In genomic region chr8:94191101-94191691, GRCm38 (mm10) we compare ENCODE assay signal across 8 mouse cellular contexts. TPM values are rescaled to one million over a fixed set of nuclear protein-coding genes. Genes with fewer than 3 reads are reported as not detected.
DNase-seq lines count a peak whose midpoint lies in the region; ATAC-seq and TF ChIP-seq lines count a peak whose summit lies in the region.

No protein-coding gene starts in this region.

- H3K36me3 ChIP-seq in hindbrain, embryonic 15.5 days, result no peaks in the 10 kb centered on the region
- no peaks in the 10 kb centered on the region for H3K36me3 ChIP-seq in liver, embryonic 11.5 days (ENCODE audit: control insufficient read depth, insufficient read depth, low read length)
- H3K36me3 ChIP-seq in midbrain, postnatal 0 days (ENCODE audit: insufficient read depth, low read length), result no peaks in the 10 kb centered on the region

- H3K4me2 ChIP-seq in hindbrain, embryonic 15.5 days, result peak overlapping the region; percentile 56
- H3K4me2 ChIP-seq in liver, embryonic 11.5 days, result peak overlapping the region; percentile 76
- peak overlapping the region; percentile 40 for H3K4me2 ChIP-seq in midbrain, postnatal 0 days (ENCODE audit: low read depth, low read length, poor library complexity, severe bottlenecking)

- peak overlapping the region; percentile 93 for H3K27ac ChIP-seq in bone marrow macrophage, adult 2 months (ENCODE audit: insufficient read depth, low read depth, low read length)
- no peak overlapping the region for H3K27ac ChIP-seq in hindbrain, embryonic 15.5 days (replicated peaks)
- no peak overlapping the region; the same call in 1 of the 2 replicates for H3K27ac ChIP-seq in liver, embryonic 11.5 days (ENCODE audit: low read depth, low read length)
- no peak overlapping the region for H3K27ac ChIP-seq in midbrain, postnatal 0 days (ENCODE audit: low read depth, low read length)

- peaks cover 16% of the 10 kb centered on the region for H3K27me3 ChIP-seq in hindbrain, embryonic 15.5 days
- H3K27me3 ChIP-seq in liver, embryonic 11.5 days (replicated peaks; ENCODE audit: control insufficient read depth, insufficient read depth, low read length), result peaks cover 15% of the 10 kb centered on the region
- H3K27me3 ChIP-seq in midbrain, postnatal 0 days (ENCODE audit: insufficient read depth, low read length), result peaks cover 11% of the 10 kb centered on the region

- TF ChIP-seq CTCF in bone marrow macrophage, adult 2 months (IDR thresholded peaks at IDR 0.05; ENCODE audit: low read depth, low read length), result no peak
- TF ChIP-seq CTCF in midbrain, postnatal 0 days (IDR thresholded peaks at IDR 0.05), result no peak

- peak; percentile 88 for ATAC-seq in CD4-positive, CD25-positive, alpha-beta regulatory T cell, adult 4 months
- ATAC-seq in hindbrain, embryonic 15.5 days (ENCODE audit: low FRiP score, low read depth), result no peak
- peak; percentile 53 for ATAC-seq in liver, embryonic 11.5 days (replicated peaks; ENCODE audit: low FRiP score)
- no peak for ATAC-seq in midbrain, postnatal 0 days (ENCODE audit: low FRiP score)

- no peaks in the 10 kb centered on the region for H3K9me3 ChIP-seq in hindbrain, embryonic 15.5 days
- H3K9me3 ChIP-seq in liver, embryonic 11.5 days (ENCODE audit: control insufficient read depth, low read length), result no peaks in the 10 kb centered on the region
- no peaks in the 10 kb centered on the region for H3K9me3 ChIP-seq in midbrain, postnatal 0 days (ENCODE audit: low read length)

- H3K4me1 ChIP-seq in bone marrow macrophage, adult 2 months (ENCODE audit: control insufficient read depth, insufficient read depth, low read length), result peaks cover 23% of the 10 kb centered on the region
- peaks cover 15% of the 10 kb centered on the region for H3K4me1 ChIP-seq in hindbrain, embryonic 15.5 days (replicated peaks)
- H3K4me1 ChIP-seq in liver, embryonic 11.5 days (replicated peaks; ENCODE audit: control insufficient read depth, insufficient read depth, low read length), result peaks cover 23% of the 10 kb centered on the region
- H3K4me1 ChIP-seq in midbrain, postnatal 0 days (ENCODE audit: insufficient read depth, low read length), result no peaks in the 10 kb centered on the region

- WGBS in hindbrain, embryonic 15.5 days, result 31% methylated on average over 21 of the region's 21 CpGs
- 14% methylated on average over 21 of the region's 21 CpGs for WGBS in liver, embryonic 11.5 days
- WGBS in midbrain, postnatal 0 days, result 30% methylated on average over 21 of the region's 21 CpGs

- DNase-seq in gastrocnemius, adult 8-10 months (ENCODE audit: low spot score in 2 of 2), result peak; percentile 42 to 48
- peak; percentile 72 for DNase-seq in liver, embryonic 11.5 days (ENCODE audit: low spot score)
- no peak for DNase-seq in midbrain, postnatal 0 days (ENCODE audit: low spot score)
- DNase-seq in thymus, postnatal 10 days (ENCODE audit: low spot score in 2 of 2), result peak; percentile 71 to 72
- no peak for DNase-seq in frontal cortex, postnatal 36 days (ENCODE audit: low spot score in 2 of 2)

- H3K4me3 ChIP-seq in bone marrow macrophage, adult 2 months (ENCODE audit: insufficient read depth, low read length), result peak overlapping the region; percentile 58
- H3K4me3 ChIP-seq in hindbrain, embryonic 15.5 days, result peak overlapping the region; percentile 30
- H3K4me3 ChIP-seq in liver, embryonic 11.5 days (ENCODE audit: low read depth, low read length), result peak overlapping the region; percentile 54
- peak overlapping the region; percentile 18; the same call in 1 of the 2 replicates for H3K4me3 ChIP-seq in midbrain, postnatal 0 days (ENCODE audit: low read depth, low read length)

- H3K9ac ChIP-seq in hindbrain, embryonic 15.5 days, result no peak overlapping the region
- peak overlapping the region; percentile 66 for H3K9ac ChIP-seq in liver, embryonic 11.5 days (ENCODE audit: low read depth, low read length)
- H3K9ac ChIP-seq in midbrain, postnatal 0 days (replicated peaks; ENCODE audit: low read length, poor library complexity, severe bottlenecking), result no peak overlapping the region

- TF ChIP-seq POLR2A in bone marrow macrophage, adult 2 months (IDR thresholded peaks at IDR 0.05; ENCODE audit: borderline replicate concordance, low read depth, low read length), result no peak

RNA-seq across cellular contexts. Expression of gene Mt1, which starts 12.3 kb away (rescaled TPM):
- 1 to 10 TPM; 3.5 to 4.2 TPM for polyA plus RNA-seq in CD4-positive, CD25-positive, alpha-beta regulatory T cell, adult 4 months (2017; shearing (Covaris generic))
- polyA plus RNA-seq in bone marrow macrophage, adult 2 months (2012; ENCODE audit: insufficient read depth, insufficient read length, missing spikeins), result 218 and 271 TPM in 2 replicates
- 10 to 100 TPM; 11.7 to 74.5 (median 17.7) TPM for total RNA-seq in gastrocnemius, adult 8-10 months (2022)
- polyA plus RNA-seq in hindbrain, embryonic 15.5 days (2015; fragmentation: Nextera tagmentation; extraction: Ambion mirVana), result 89.2 and 96.5 TPM in 2 replicates
- 2,440 and 2,461 TPM in 2 replicates for polyA plus RNA-seq in liver, embryonic 11.5 days (2014; fragmentation: Nextera tagmentation; extraction: Ambion mirVana)
- 460 and 504 TPM in 2 replicates for total RNA-seq in midbrain, postnatal 0 days (2014; rRNA removed)
- 387 and 420 TPM in 2 replicates for polyA plus RNA-seq in midbrain, postnatal 0 days (2015; fragmentation: Nextera tagmentation; extraction: Ambion mirVana)

RNA-seq across cellular contexts. Expression of gene Mt2, which starts 18.7 kb away (rescaled TPM):
- polyA plus RNA-seq in CD4-positive, CD25-positive, alpha-beta regulatory T cell, adult 4 months (2017; shearing (Covaris generic)), result not detected
- 9.4 and 11.8 TPM in 2 replicates for polyA plus RNA-seq in bone marrow macrophage, adult 2 months (2012; ENCODE audit: insufficient read depth, insufficient read length, missing spikeins)
- total RNA-seq in gastrocnemius, adult 8-10 months (2022), result 10 to 100 TPM; 12.9 to 75.1 (median 15.1) TPM
- 21.4 and 24.6 TPM in 2 replicates for polyA plus RNA-seq in hindbrain, embryonic 15.5 days (2015; fragmentation: Nextera tagmentation; extraction: Ambion mirVana)
- 785 and 795 TPM in 2 replicates for polyA plus RNA-seq in liver, embryonic 11.5 days (2014; fragmentation: Nextera tagmentation; extraction: Ambion mirVana)
- total RNA-seq in midbrain, postnatal 0 days (2014; rRNA removed), result 57.7 and 131 TPM in 2 replicates
- 92.3 and 101 TPM in 2 replicates for polyA plus RNA-seq in midbrain, postnatal 0 days (2015; fragmentation: Nextera tagmentation; extraction: Ambion mirVana)

RNA-seq across cellular contexts. Expression of gene Nup93, which starts 23.2 kb away (rescaled TPM):
- 10 to 100 TPM; 26.4 to 51.6 TPM for polyA plus RNA-seq in CD4-positive, CD25-positive, alpha-beta regulatory T cell, adult 4 months (2017; shearing (Covaris generic))
- 21.4 and 23.7 TPM in 2 replicates for polyA plus RNA-seq in bone marrow macrophage, adult 2 months (2012; ENCODE audit: insufficient read depth, insufficient read length, missing spikeins)
- 10 to 100 TPM in 3 of 4 experiments, 1 to 10 TPM in 1; 9.7 to 14.2 (median 12.1) TPM for total RNA-seq in gastrocnemius, adult 8-10 months (2022)
- 58.1 and 58.9 TPM in 2 replicates for polyA plus RNA-seq in hindbrain, embryonic 15.5 days (2015; fragmentation: Nextera tagmentation; extraction: Ambion mirVana)
- 106 and 124 TPM in 2 replicates for polyA plus RNA-seq in liver, embryonic 11.5 days (2014; fragmentation: Nextera tagmentation; extraction: Ambion mirVana)
- 47.9 and 65.3 TPM in 2 replicates for total RNA-seq in midbrain, postnatal 0 days (2014; rRNA removed)
- 38.4 and 39.9 TPM in 2 replicates for polyA plus RNA-seq in midbrain, postnatal 0 days (2015; fragmentation: Nextera tagmentation; extraction: Ambion mirVana)

RNA-seq across cellular contexts. Expression of gene Mt3, which starts 38.8 kb away (rescaled TPM):
- not detected for polyA plus RNA-seq in CD4-positive, CD25-positive, alpha-beta regulatory T cell, adult 4 months (2017; shearing (Covaris generic))
- polyA plus RNA-seq in bone marrow macrophage, adult 2 months (2012; ENCODE audit: insufficient read depth, insufficient read length, missing spikeins), result not detected in 2 replicates
- total RNA-seq in gastrocnemius, adult 8-10 months (2022), result 1 to 10 TPM in 3 of 4 experiments, not detected in 1; 2.0 to 2.4 (median 2.2) TPM
- polyA plus RNA-seq in hindbrain, embryonic 15.5 days (2015; fragmentation: Nextera tagmentation; extraction: Ambion mirVana), result 211 and 230 TPM in 2 replicates
- polyA plus RNA-seq in liver, embryonic 11.5 days (2014; fragmentation: Nextera tagmentation; extraction: Ambion mirVana), result 0.64 and 0.95 TPM in 2 replicates
- 571 and 599 TPM in 2 replicates for total RNA-seq in midbrain, postnatal 0 days (2014; rRNA removed)
- polyA plus RNA-seq in midbrain, postnatal 0 days (2015; fragmentation: Nextera tagmentation; extraction: Ambion mirVana), result 314 and 354 TPM in 2 replicates

RNA-seq across cellular contexts. Expression of gene Mt4, which starts 54.2 kb away (rescaled TPM):
- not detected for polyA plus RNA-seq in CD4-positive, CD25-positive, alpha-beta regulatory T cell, adult 4 months (2017; shearing (Covaris generic))
- polyA plus RNA-seq in bone marrow macrophage, adult 2 months (2012; ENCODE audit: insufficient read depth, insufficient read length, missing spikeins), result not detected in 2 replicates
- not detected for total RNA-seq in gastrocnemius, adult 8-10 months (2022)
- polyA plus RNA-seq in hindbrain, embryonic 15.5 days (2015; fragmentation: Nextera tagmentation; extraction: Ambion mirVana), result not detected in 2 replicates
- polyA plus RNA-seq in liver, embryonic 11.5 days (2014; fragmentation: Nextera tagmentation; extraction: Ambion mirVana), result not detected in 2 replicates
- total RNA-seq in midbrain, postnatal 0 days (2014; rRNA removed), result not detected in 2 replicates
- polyA plus RNA-seq in midbrain, postnatal 0 days (2015; fragmentation: Nextera tagmentation; extraction: Ambion mirVana), result not detected in 2 replicates

Comparison
In these comparisons a context has a peak if more than half of its experiments do, and no peak if none do; other contexts are left out.
1. ATAC-seq: peak in CD4-positive, CD25-positive, alpha-beta regulatory T cell, adult 4 months (single experiment) and liver, embryonic 11.5 days (single experiment); none in hindbrain, embryonic 15.5 days (single experiment) and midbrain, postnatal 0 days (single experiment).
2. DNase-seq: peak in gastrocnemius, adult 8-10 months (2 of 2), liver, embryonic 11.5 days (single experiment) and thymus, postnatal 10 days (2 of 2); none in midbrain, postnatal 0 days (single experiment) and frontal cortex, postnatal 36 days (0 of 2).
3. RNA of gene Mt1, which starts 12.3 kb away (polyA plus RNA-seq): 2,440 to 2,461 TPM in liver, embryonic 11.5 days, 387 to 420 TPM in midbrain, postnatal 0 days, 218 to 271 TPM in bone marrow macrophage, adult 2 months and 89.2 to 96.5 TPM in hindbrain, embryonic 15.5 days; 3.5 to 4.2 TPM in CD4-positive, CD25-positive, alpha-beta regulatory T cell, adult 4 months; every median in the first group is over 10 times any median in the second.
4. Peak in every context shown above with its lines, with median percentiles within 50 percentile points of each other: H3K4me3 ChIP-seq and H3K4me2 ChIP-seq.